Mouse (Mus musculus) skeletal muscle tissue, postnatal 0 days (tissue): ENCODE measurements around the gene Sds. TPM values are rescaled to one million over a fixed set of nuclear protein-coding genes. Genes with fewer than 3 reads are reported as not detected.

ENCODE experiments used
- polyA plus RNA-seq: library from polyadenylated mRNA; unstranded; fragments of >200 nt; fragmentation: Nextera tagmentation; extraction: Ambion mirVana; gene quantifications from 2 replicates; pipeline ENCODE4 v1.2.1, GENCODE M21; 2015

The Sds gene
- polyA plus RNA-seq = not detected in 2 replicates

DNA sequence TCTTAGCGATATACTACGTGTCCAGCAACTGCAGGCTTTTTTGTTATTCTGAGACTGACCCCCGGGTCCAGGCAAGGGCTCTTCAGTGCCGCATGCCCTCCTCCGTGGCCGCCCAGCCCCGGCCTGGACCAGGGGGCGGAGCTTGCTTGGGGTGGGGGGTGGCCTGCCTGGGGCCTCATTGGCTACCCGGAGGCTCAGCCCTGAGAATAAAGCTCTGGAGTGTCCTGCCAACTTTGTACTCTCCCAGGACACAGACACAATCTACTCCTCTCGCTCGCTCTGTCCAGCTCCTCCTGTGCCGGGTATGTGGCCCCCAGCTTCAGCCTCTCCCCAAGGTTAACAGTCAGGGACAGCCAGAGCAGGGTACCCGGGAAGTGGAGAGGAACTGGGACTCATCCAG lies at the start of gene Sds:
TSS of gene Sds (plus strand) at position 231 of the 400 bp plus-strand sequence.

DNA sequence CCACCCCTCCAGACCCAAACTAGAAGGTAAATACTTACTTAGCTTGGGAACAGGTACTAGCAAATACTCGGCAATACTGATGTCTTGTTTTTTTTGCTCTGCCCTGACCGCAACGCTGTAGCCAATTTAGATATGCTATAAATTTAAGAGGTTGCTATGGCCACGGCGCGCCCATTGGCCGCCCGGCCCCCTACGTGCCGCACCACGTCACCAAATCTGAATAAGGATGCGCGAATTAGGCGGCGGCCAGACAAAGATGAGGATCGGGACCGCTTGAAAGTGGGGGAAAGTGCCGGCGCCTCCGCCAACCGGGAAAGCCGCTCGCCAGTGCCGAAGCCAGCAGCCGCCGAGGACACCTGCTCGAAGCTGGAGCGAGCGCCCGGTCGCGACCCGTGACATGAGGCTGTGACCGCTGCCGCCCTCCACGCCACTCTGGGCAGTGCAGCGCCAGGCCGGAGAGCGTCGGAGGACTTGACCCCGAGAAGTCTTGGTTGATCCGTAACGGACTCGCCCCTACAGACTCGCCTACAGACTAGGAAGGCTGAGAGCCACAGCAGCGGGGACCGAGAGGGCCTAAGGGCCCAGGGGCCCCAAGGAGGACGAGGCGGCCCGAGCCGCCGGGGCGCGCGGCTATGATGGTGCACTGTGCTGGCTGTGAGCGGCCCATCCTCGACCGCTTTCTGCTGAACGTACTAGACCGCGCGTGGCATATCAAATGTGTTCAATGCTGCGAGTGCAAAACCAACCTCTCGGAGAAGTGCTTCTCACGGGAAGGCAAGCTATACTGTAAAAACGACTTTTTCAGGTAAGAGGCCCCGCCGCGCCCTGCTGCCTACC lies 44.5 kb upstream of the Sds start, which contains the start of gene Lhx5:
TSS of gene Lhx5 (plus strand) at position 51 of the 837 bp plus-strand sequence.

DNA sequence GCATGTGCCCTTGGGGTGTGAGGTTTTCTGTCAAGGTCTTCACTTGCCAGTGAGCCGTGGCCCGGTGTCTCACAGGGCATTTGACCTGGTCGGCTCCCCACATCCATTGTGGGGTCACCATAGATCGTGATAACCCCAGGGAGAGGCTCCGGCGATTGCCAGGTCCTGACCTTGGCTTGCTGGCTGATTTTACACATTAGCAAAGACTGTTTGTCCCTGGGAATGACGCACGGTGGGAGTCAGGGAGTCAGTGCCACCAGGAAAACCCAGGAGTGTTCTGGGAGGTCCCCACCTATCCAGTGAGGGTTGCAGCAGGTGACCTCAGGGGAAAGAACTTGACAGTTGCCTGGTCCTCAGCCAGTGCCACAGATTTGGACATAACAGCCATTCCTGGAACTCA lies 3.6 kb upstream of the Sds start, which contains the start of gene Sdsl:
TSS of gene Sdsl (minus strand) at position 41 of the 400 bp plus-strand sequence.

DNA sequence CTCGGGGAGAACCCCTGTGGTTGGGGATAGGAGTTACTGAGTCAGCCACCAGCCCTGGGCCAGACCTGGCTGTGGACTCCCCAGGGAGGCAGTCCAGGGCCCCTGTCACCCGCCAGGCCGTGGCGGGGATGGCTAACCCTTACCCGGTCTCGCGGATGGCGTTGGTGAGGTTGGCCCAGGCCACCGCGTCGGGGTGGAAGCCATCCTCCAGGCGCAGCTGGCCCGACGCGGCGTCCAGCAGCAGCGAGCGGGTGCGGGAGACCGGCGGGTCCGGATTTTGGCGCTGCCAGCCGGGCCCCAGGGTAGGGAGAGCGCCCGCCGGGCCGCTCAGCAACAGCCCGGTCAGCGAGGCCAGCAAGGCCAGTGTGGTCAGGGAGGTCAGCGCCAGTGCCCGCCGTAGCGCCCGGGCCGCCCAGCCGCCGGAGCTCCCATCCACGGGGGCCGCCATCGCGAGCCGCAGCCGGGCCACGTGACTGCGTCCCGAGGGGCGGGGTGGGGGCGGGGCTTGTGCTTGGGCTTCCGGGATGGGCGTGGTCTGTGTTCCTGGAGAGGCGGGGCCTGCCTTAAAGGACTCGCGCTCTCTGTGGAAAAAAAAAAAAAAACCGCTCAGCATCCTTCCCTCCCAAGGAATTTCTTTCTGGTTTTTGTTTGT lies 26.9 kb downstream of the Sds start, which contains the start of gene Plbd2:
TSS of gene Plbd2 (minus strand) at position 482 of the 652 bp plus-strand sequence.

DNA sequence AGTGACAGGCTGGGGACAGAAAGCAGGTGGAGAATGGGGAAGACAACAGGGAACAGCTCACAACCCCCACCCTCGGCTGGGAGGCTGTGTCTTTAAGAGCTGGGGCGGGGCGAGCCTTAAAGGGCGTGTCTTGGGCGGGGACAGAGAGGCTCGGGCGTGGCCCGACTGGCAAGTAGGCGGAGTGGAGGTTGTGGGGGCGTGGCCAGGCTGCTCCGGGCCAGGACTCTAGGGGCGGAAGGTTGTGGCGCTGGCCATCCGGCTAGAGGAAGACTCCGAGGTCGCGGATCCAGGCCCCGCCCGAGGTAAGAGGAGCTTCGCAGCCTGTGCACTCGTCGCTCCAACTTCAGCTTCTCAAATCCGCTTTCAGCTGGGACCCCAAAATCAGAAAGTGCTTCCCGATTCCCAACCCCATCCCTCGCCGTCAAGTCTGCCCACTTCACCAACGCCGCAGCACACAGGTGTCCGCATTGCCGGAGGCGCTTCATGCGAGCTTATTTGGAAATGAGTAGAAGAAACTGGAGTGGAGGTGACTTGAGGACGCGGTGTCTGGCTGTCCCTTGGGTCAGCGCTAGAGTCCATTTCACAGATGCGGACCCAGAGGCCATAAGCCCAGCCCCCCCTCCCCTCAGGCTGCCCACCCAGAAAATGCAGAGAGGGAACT lies 34.8 kb downstream of the Sds start, which contains the start of gene Slc8b1:
TSS of gene Slc8b1 (plus strand) at position 187 of the 661 bp plus-strand sequence.

Other genes starting within 250 kb of the Sds start
- gene Lhx5, start 44.8 kb upstream of the Sds start, polyA plus RNA-seq = not detected in 2 replicates
- 0.15 and 0.38 TPM in 2 replicates for gene Sdsl, start 3.7 kb upstream of the Sds start, polyA plus RNA-seq
- gene Plbd2, start 27.1 kb downstream of the Sds start, polyA plus RNA-seq = 45.5 and 49.0 TPM in 2 replicates
- 11.8 and 14.4 TPM in 2 replicates for gene Slc8b1, start 34.6 kb downstream of the Sds start, polyA plus RNA-seq
- 22.4 and 22.6 TPM in 2 replicates for gene Tpcn1, start 112.1 kb downstream of the Sds start, polyA plus RNA-seq
- 0.11 and 0.17 TPM in 2 replicates for gene Iqcd, start 112.5 kb downstream of the Sds start, polyA plus RNA-seq
- 5.2 and 7.4 TPM in 2 replicates for gene Rita1, start 136.1 kb downstream of the Sds start, polyA plus RNA-seq
- gene Ddx54, start 136.2 kb downstream of the Sds start, polyA plus RNA-seq = 15.5 and 16.5 TPM in 2 replicates
- gene Cfap73, start 157.7 kb downstream of the Sds start, polyA plus RNA-seq = not detected in 2 replicates
- 0.22 TPM in 2 replicates for gene Rasal1, start 172.3 kb downstream of the Sds start, polyA plus RNA-seq
- 0.62 and 0.68 TPM in 2 replicates for gene Dtx1, start 235.4 kb downstream of the Sds start, polyA plus RNA-seq